Mouse (Mus musculus) lung, postnatal 0 days (tissue): Measurements from ENCODE around the gene Vim.

Source experiments
- CTCF ChIP-seq: IDR thresholded peaks from 2 replicates; pipeline ENCODE4 v1.5.1; 2016; ENCODE audit warnings: antibody characterized with exemption, mild to moderate bottlenecking
- EP300 ChIP-seq: IDR thresholded peaks from 2 replicates; pipeline ENCODE4 v1.6.1; 2016; ENCODE audit warnings: antibody characterized with exemption, mild to moderate bottlenecking, control low read depth

- no peak for TF ChIP-seq EP300
- no peak for TF ChIP-seq CTCF
These were observed 44.3 kb upstream of the Vim start for GRCm38 (mm10) chr2:13529253-13529933.
